Mouse (Mus musculus): ENCODE measurements around the gene Dtd1. TPM values are rescaled to one million over a fixed set of nuclear protein-coding genes. Genes with fewer than 3 reads are reported as not detected.

The Dtd1 gene
- polyA plus RNA-seq, 1 experiment: 23.5 TPM

DNA sequence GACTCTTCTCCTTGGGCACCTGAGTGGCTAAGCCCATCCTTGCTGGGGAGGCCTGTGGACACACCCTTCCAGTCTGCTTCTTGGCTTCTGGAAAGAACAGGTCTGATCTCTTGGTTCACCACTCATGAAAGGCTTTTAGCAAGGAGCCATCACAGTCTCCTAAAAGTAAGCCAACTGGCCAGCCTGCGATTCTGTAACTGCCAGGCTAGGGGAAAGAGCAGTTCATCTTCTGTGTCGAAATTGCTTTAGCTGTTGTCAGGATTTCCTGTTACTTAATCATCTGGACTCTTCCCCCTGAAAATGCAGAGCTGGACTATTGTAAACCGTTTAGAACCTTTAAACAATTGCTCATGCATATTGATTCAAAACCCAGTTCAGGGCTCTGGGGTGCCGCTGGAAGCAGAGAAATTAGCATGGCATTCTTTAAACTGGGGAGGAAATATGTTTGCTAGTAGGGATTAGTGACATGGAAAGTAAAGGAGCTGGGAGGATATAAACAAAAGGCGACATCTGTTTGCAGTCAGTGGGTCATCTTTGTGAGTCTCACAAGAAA is 120.8 kb downstream of the Dtd1 start:
- peaks cover 7% of the 10 kb centered on the region for H3K4me1 ChIP-seq
- H3K27me3 ChIP-seq (replicated peaks): no peaks in the 10 kb centered on the region
- TF ChIP-seq GATA1 (IDR thresholded peaks at IDR 0.05; ENCODE audit: borderline replicate concordance, low read length) (no peak), FLI1 (IDR thresholded peaks at IDR 0.05; ENCODE audit: low read length) (no peak)
- H3K36me3 ChIP-seq (replicated peaks; ENCODE audit: low read length): no peaks in the 10 kb centered on the region
- no peaks in the 10 kb centered on the region for H3K9me3 ChIP-seq
- no peak overlapping the region for H3K4me3 ChIP-seq (replicated peaks)

- H3K9me3 ChIP-seq: no peaks in the 10 kb centered on the region
- no peak for TF ChIP-seq GATA1 (IDR thresholded peaks at IDR 0.05; ENCODE audit: borderline replicate concordance, low read length)
- no peak for TF ChIP-seq FLI1 (IDR thresholded peaks at IDR 0.05; ENCODE audit: low read length)
These were observed 125.0 kb downstream of the Dtd1 start for GRCm38 (mm10) chr2:144724679-144725078.

GRCm38 (mm10) chr2:144727136-144727535 is 127.4 kb downstream of the Dtd1 start:
- Histone ChIP-seq H3K27me3 (replicated peaks) (no peaks in the 10 kb centered on the region), H3K4me1 (0 out of 2 replicates have a peak, but pooled peaks cover 4% of the 10 kb centered on the region), H3K36me3 (replicated peaks; ENCODE audit: low read length) (no peaks in the 10 kb centered on the region), H3K9me3 (no peaks in the 10 kb centered on the region), H3K4me3 (replicated peaks) (no peak overlapping the region)
- no peak for TF ChIP-seq GATA1 (IDR thresholded peaks at IDR 0.05; ENCODE audit: borderline replicate concordance, low read length)
- TF ChIP-seq FLI1 (IDR thresholded peaks at IDR 0.05; ENCODE audit: low read length): no peak

More at GRCm38 (mm10) chr2:144724679-144725078, 125.0 kb downstream of the Dtd1 start:
- Histone ChIP-seq H3K27me3 (replicated peaks) (no peaks in the 10 kb centered on the region), H3K4me3 (replicated peaks) (no peak overlapping the region), H3K36me3 (replicated peaks; ENCODE audit: low read length) (no peaks in the 10 kb centered on the region), H3K4me1 (peaks cover 7% of the 10 kb centered on the region)

DNA sequence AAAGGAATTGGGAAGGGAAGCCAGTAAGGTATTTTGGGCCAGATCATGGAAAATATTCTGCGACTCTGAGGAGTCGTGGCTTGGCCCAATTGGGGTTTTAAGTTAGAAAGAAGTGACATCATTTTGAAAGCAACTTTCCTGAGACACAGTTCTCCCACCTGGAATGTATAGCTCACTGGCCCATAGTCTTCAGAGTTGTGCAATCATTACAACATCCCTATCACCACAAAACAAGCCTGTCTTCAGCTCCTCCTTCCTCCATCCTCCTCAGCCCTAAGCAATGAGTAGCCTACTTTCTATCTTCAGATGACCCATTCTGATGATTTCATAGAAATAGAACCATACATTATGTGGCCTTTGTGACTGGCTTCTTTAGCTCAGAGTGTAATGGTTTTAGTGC is 130.1 kb downstream of the Dtd1 start:
- Histone ChIP-seq H3K4me1 (0 out of 2 replicates have a peak, but pooled peaks cover 4% of the 10 kb centered on the region), H3K36me3 (replicated peaks; ENCODE audit: low read length) (no peaks in the 10 kb centered on the region), H3K4me3 (replicated peaks) (no peak overlapping the region), H3K9me3 (no peaks in the 10 kb centered on the region), H3K27me3 (replicated peaks) (no peaks in the 10 kb centered on the region)
- no peak for TF ChIP-seq FLI1 (IDR thresholded peaks at IDR 0.05; ENCODE audit: low read length)
- no peak for TF ChIP-seq GATA1 (IDR thresholded peaks at IDR 0.05; ENCODE audit: borderline replicate concordance, low read length)

GRCm38 (mm10) chr2:144738161-144738560 is 138.5 kb downstream of the Dtd1 start:
- Histone ChIP-seq H3K4me1 (no peaks in the 10 kb centered on the region), H3K36me3 (replicated peaks; ENCODE audit: low read length) (no peaks in the 10 kb centered on the region), H3K9me3 (no peaks in the 10 kb centered on the region), H3K4me3 (replicated peaks) (no peak overlapping the region), H3K27me3 (replicated peaks) (no peaks in the 10 kb centered on the region)
- TF ChIP-seq GATA1 (IDR thresholded peaks at IDR 0.05; ENCODE audit: borderline replicate concordance, low read length) (no peak), FLI1 (IDR thresholded peaks at IDR 0.05; ENCODE audit: low read length) (no peak)

- Histone ChIP-seq H3K36me3 (replicated peaks; ENCODE audit: low read length) (no peaks in the 10 kb centered on the region), H3K4me3 (replicated peaks) (no peak overlapping the region), H3K9me3 (no peaks in the 10 kb centered on the region), H3K27me3 (replicated peaks) (no peaks in the 10 kb centered on the region), H3K4me1 (no peaks in the 10 kb centered on the region)
- TF ChIP-seq FLI1 (IDR thresholded peaks at IDR 0.05; ENCODE audit: low read length): no peak
- no peak for TF ChIP-seq GATA1 (IDR thresholded peaks at IDR 0.05; ENCODE audit: borderline replicate concordance, low read length)
These were observed 138.9 kb downstream of the Dtd1 start for GRCm38 (mm10) chr2:144738576-144738975.

DNA sequence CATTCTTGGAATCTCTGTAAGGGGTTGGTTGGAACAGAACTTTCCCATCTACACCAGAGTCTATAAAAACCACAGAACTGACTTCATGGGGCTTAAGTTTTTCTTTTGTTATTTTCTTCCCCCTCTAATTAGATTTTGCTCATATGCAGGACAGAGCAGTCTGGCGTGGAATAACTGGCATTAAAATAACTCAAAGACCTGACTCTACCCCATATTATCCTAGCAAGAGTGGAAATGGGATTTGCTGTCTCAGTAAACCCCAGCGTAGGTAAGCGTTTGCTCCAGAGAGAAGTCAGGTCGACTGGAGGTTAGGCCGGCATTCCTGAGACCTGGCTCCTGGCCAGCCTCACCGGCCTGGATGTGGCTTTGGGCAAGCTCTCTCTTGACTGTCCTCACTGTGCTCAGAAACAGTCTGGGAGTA is 140.9 kb downstream of the Dtd1 start:
- Histone ChIP-seq H3K4me1 (no peaks in the 10 kb centered on the region; the same call in 1 of the 2 replicates), H3K27me3 (replicated peaks) (no peaks in the 10 kb centered on the region), H3K36me3 (replicated peaks; ENCODE audit: low read length) (no peaks in the 10 kb centered on the region), H3K4me3 (replicated peaks) (no peak overlapping the region), H3K9me3 (no peaks in the 10 kb centered on the region)
- no peak for TF ChIP-seq FLI1 (IDR thresholded peaks at IDR 0.05; ENCODE audit: low read length)
- no peak for TF ChIP-seq GATA1 (IDR thresholded peaks at IDR 0.05; ENCODE audit: borderline replicate concordance, low read length)

GRCm38 (mm10) chr2:144741973-144742372 is 142.3 kb downstream of the Dtd1 start:
- Histone ChIP-seq H3K9me3 (no peaks in the 10 kb centered on the region), H3K4me3 (replicated peaks) (no peak overlapping the region), H3K4me1 (peaks cover 4% of the 10 kb centered on the region), H3K36me3 (replicated peaks; ENCODE audit: low read length) (peaks cover 3% of the 10 kb centered on the region), H3K27me3 (replicated peaks) (no peaks in the 10 kb centered on the region)
- TF ChIP-seq FLI1 (IDR thresholded peaks at IDR 0.05; ENCODE audit: low read length) (no peak), GATA1 (IDR thresholded peaks at IDR 0.05; ENCODE audit: borderline replicate concordance, low read length) (no peak)

- H3K9me3 ChIP-seq: no peaks in the 10 kb centered on the region
- peaks cover 4% of the 10 kb centered on the region for H3K4me1 ChIP-seq
- no peaks in the 10 kb centered on the region for H3K27me3 ChIP-seq (replicated peaks)
- no peak for TF ChIP-seq GATA1 (IDR thresholded peaks at IDR 0.05; ENCODE audit: borderline replicate concordance, low read length)
- TF ChIP-seq FLI1 (IDR thresholded peaks at IDR 0.05; ENCODE audit: low read length): no peak
- H3K36me3 ChIP-seq (replicated peaks; ENCODE audit: low read length): peaks cover 16% of the 10 kb centered on the region
- no peak overlapping the region for H3K4me3 ChIP-seq (replicated peaks)
These were observed 143.6 kb downstream of the Dtd1 start for GRCm38 (mm10) chr2:144743316-144743715.

GRCm38 (mm10) chr2:144745266-144745665 is 145.6 kb downstream of the Dtd1 start:
- Histone ChIP-seq H3K4me1 (peaks cover 4% of the 10 kb centered on the region), H3K9me3 (no peaks in the 10 kb centered on the region), H3K36me3 (replicated peaks; ENCODE audit: low read length) (peaks cover 23% of the 10 kb centered on the region), H3K27me3 (replicated peaks) (no peaks in the 10 kb centered on the region), H3K4me3 (replicated peaks) (no peak overlapping the region)
- TF ChIP-seq FLI1 (IDR thresholded peaks at IDR 0.05; ENCODE audit: low read length) (no peak), GATA1 (IDR thresholded peaks at IDR 0.05; ENCODE audit: borderline replicate concordance, low read length) (no peak)
